Mouse (Mus musculus): ENCODE data around the gene 4930404N11Rik.
A peak's percentile ranks its signal among the peaks of the same experiment; 100 is the strongest.

The 4930404N11Rik gene

GRCm38 (mm10) chr10:81401521-81402226 is 36.1 kb upstream of the 4930404N11Rik start:
- DNase-seq (ENCODE audit: low spot score in 2 of 2), result peak in 1 of 2 experiments; percentile 77

GRCm38 (mm10) chr10:81401205-81401520 is 35.5 kb upstream of the 4930404N11Rik start:
- DNase-seq (ENCODE audit: low spot score in 2 of 2), result no peak

GRCm38 (mm10) chr10:81400371-81401204 is 35.0 kb upstream of the 4930404N11Rik start:
- no peak for DNase-seq (ENCODE audit: low spot score in 2 of 2)

- no peak for DNase-seq (ENCODE audit: low spot score in 2 of 2)
Observed at GRCm38 (mm10) chr10:81399798-81400308, 34.2 kb upstream of the 4930404N11Rik start.

- DNase-seq (ENCODE audit: low spot score in 2 of 2), result no peak
Observed at GRCm38 (mm10) chr10:81399296-81399695, 33.7 kb upstream of the 4930404N11Rik start.

GRCm38 (mm10) chr10:81396749-81397148 is 31.1 kb upstream of the 4930404N11Rik start:
- no peak for DNase-seq (ENCODE audit: low spot score in 2 of 2)

GRCm38 (mm10) chr10:81395865-81396264 is 30.2 kb upstream of the 4930404N11Rik start:
- DNase-seq (ENCODE audit: low spot score in 2 of 2), result no peak

GRCm38 (mm10) chr10:81395127-81395526 is 29.5 kb upstream of the 4930404N11Rik start:
- peak; percentile 81 to 88 for DNase-seq (ENCODE audit: low spot score in 2 of 2)

GRCm38 (mm10) chr10:81393456-81394063 is 27.9 kb upstream of the 4930404N11Rik start:
- DNase-seq (ENCODE audit: low spot score in 2 of 2), result peak in 1 of 2 experiments; percentile 55

- DNase-seq (ENCODE audit: low spot score in 2 of 2), result peak in 1 of 2 experiments; percentile 28
Observed at GRCm38 (mm10) chr10:81392781-81393185, 27.2 kb upstream of the 4930404N11Rik start, which contains the start of gene Smim24. Smim24 (plus strand) TSS chr10:81393051.

- no peak for DNase-seq (ENCODE audit: low spot score in 2 of 2)
Observed at GRCm38 (mm10) chr10:81392270-81392669, 26.7 kb upstream of the 4930404N11Rik start.

- DNase-seq (ENCODE audit: low spot score in 2 of 2), result peak in 1 of 2 experiments; percentile 29
Observed at GRCm38 (mm10) chr10:81390678-81390965, 25.0 kb upstream of the 4930404N11Rik start.

GRCm38 (mm10) chr10:81389801-81390677 is 24.4 kb upstream of the 4930404N11Rik start:
- peak; percentile 80 to 87 for DNase-seq (ENCODE audit: low spot score in 2 of 2)

- peak in 1 of 2 experiments; percentile 35 for DNase-seq (ENCODE audit: low spot score in 2 of 2)
Observed at GRCm38 (mm10) chr10:81389373-81389772, 23.8 kb upstream of the 4930404N11Rik start.

- no peak for DNase-seq (ENCODE audit: low spot score in 2 of 2)
Observed at GRCm38 (mm10) chr10:81388505-81389055, 23.0 kb upstream of the 4930404N11Rik start, which contains the start of gene Gm48552. Gm48552 (plus strand) TSS chr10:81389005.

- DNase-seq (ENCODE audit: low spot score in 2 of 2), result peak in 1 of 2 experiments; percentile 22
Observed at GRCm38 (mm10) chr10:81387716-81388115, 22.1 kb upstream of the 4930404N11Rik start.

GRCm38 (mm10) chr10:81385603-81386306 is 20.1 kb upstream of the 4930404N11Rik start:
- DNase-seq (ENCODE audit: low spot score in 2 of 2), result peak in 1 of 2 experiments; percentile 41

- DNase-seq (ENCODE audit: low spot score in 2 of 2), result no peak
Observed at GRCm38 (mm10) chr10:81384605-81384982, 19.0 kb upstream of the 4930404N11Rik start.

GRCm38 (mm10) chr10:81383802-81384604 is 18.4 kb upstream of the 4930404N11Rik start, which contains the start of the genes Dohh and Gm48551:
Dohh (plus strand) TSS chr10:81384428.
Gm48551 (plus strand) TSS chr10:81384466.
- DNase-seq (ENCODE audit: low spot score in 2 of 2), result peak; percentile 100
